ENCODE assay signal across 13 mouse cellular contexts in genomic region chrX:10720391-10720790, GRCm38 (mm10). TPM values are rescaled to one million over a fixed set of nuclear protein-coding genes. Genes with fewer than 3 reads are reported as not detected.
DNase-seq lines count a peak whose midpoint lies in the region; ATAC-seq and TF ChIP-seq lines count a peak whose summit lies in the region.
"Had no signal": no experiment of that assay in that cellular context is flagged by ENCODE, and none has a peak within 500 bp of the region (broad histone marks: within the 10 kb centered on the region; RNA-seq: fewer than 3 reads in every experiment).

No protein-coding gene starts in this region.

- H3K4me1 ChIP-seq in intestine, embryonic 14.5 days (replicated peaks; ENCODE audit: control insufficient read depth, insufficient read depth, low read length), result no peaks in the 10 kb centered on the region
- H3K4me1 ChIP-seq in intestine, postnatal 0 days (replicated peaks; ENCODE audit: control insufficient read depth, insufficient read depth, low read length), result no peaks in the 10 kb centered on the region
- peaks cover 10% of the 10 kb centered on the region for H3K4me1 ChIP-seq in bone marrow macrophage, adult 2 months (ENCODE audit: control insufficient read depth, insufficient read depth, low read length)
- peaks cover 9% of the 10 kb centered on the region; the same call in 1 of the 2 replicates for H3K4me1 ChIP-seq in hindbrain, embryonic 15.5 days (replicated peaks)
- peaks cover 4% of the 10 kb centered on the region; the same call in 1 of the 2 replicates for H3K4me1 ChIP-seq in midbrain, embryonic 16.5 days (ENCODE audit: control insufficient read depth, insufficient read depth, low read length)

- 21% methylated on average over 6 of the region's 6 CpGs for WGBS in intestine, embryonic 14.5 days
- WGBS in intestine, postnatal 0 days, result 36% methylated on average over 6 of the region's 6 CpGs
- WGBS in hindbrain, embryonic 15.5 days, result 26% methylated on average over 6 of the region's 6 CpGs
- WGBS in midbrain, embryonic 16.5 days, result 38% methylated on average over 6 of the region's 6 CpGs

- H3K4me3 ChIP-seq in intestine, embryonic 14.5 days (ENCODE audit: low read depth, low read length), result no peak overlapping the region
- no peak overlapping the region for H3K4me3 ChIP-seq in intestine, postnatal 0 days (ENCODE audit: low read depth, low read length)
- H3K4me3 ChIP-seq in bone marrow macrophage, adult 2 months (ENCODE audit: insufficient read depth, low read length), result no peak overlapping the region
- H3K4me3 ChIP-seq in hindbrain, embryonic 15.5 days, result peak overlapping the region; percentile 59; the same call in 1 of the 2 replicates
- H3K4me3 ChIP-seq in midbrain, embryonic 16.5 days (ENCODE audit: low read depth, low read length), result no peak overlapping the region

- TF ChIP-seq CTCF in intestine, postnatal 0 days (IDR thresholded peaks at IDR 0.05; ENCODE audit: low read depth), result no peak
- no peak for TF ChIP-seq CTCF in bone marrow macrophage, adult 2 months (IDR thresholded peaks at IDR 0.05; ENCODE audit: low read depth, low read length)

- no peak overlapping the region for H3K27ac ChIP-seq in intestine, embryonic 14.5 days (ENCODE audit: low read depth)
- H3K27ac ChIP-seq in intestine, postnatal 0 days (ENCODE audit: low read depth, low read length), result no peak overlapping the region
- H3K27ac ChIP-seq in bone marrow macrophage, adult 2 months (ENCODE audit: insufficient read depth, low read depth, low read length), result peak overlapping the region; percentile 6; the same call in 1 of the 2 replicates
- no peak overlapping the region for H3K27ac ChIP-seq in hindbrain, embryonic 15.5 days (replicated peaks)
- H3K27ac ChIP-seq in midbrain, embryonic 16.5 days (ENCODE audit: low read length), result no peak overlapping the region

- H3K27me3 ChIP-seq in intestine, embryonic 14.5 days (replicated peaks; ENCODE audit: control insufficient read depth, insufficient read depth, low read length), result 0 out of 2 replicates have a peak, but pooled peaks cover 3% of the 10 kb centered on the region
- no peaks in the 10 kb centered on the region for H3K27me3 ChIP-seq in intestine, postnatal 0 days (replicated peaks; ENCODE audit: control insufficient read depth, insufficient read depth, low read length)
- no peaks in the 10 kb centered on the region for H3K27me3 ChIP-seq in hindbrain, embryonic 15.5 days
- H3K27me3 ChIP-seq in midbrain, embryonic 16.5 days (ENCODE audit: control insufficient read depth, insufficient read depth, low read depth, low read length), result no peaks in the 10 kb centered on the region

- no peak for DNase-seq in intestine, embryonic 14.5 days (ENCODE audit: low spot score)
- no peak for DNase-seq in layer of hippocampus, postnatal 36 days
- DNase-seq in embryo, embryonic 9.5 days (ENCODE audit: extremely low spot score), result no peak
- no peak for DNase-seq in left cerebral cortex, adult 9 months (ENCODE audit: low spot score in 2 of 2)
- DNase-seq: cerebellum, postnatal 25 days; gastrocnemius, postnatal 10 days; heart, postnatal 14 days; right cerebral cortex, postnatal 14 days had no signal

- no peak for ATAC-seq in intestine, embryonic 14.5 days (replicated peaks; ENCODE audit: low FRiP score, low TSS enrichment, low read depth)
- no peak for ATAC-seq in intestine, postnatal 0 days
- no peak for ATAC-seq in hindbrain, embryonic 15.5 days (ENCODE audit: low FRiP score, low read depth)
- no peak for ATAC-seq in midbrain, embryonic 16.5 days
- ATAC-seq: CD4-positive, CD25-positive, alpha-beta regulatory T cell, adult 4 months had no signal

- H3K4me2 ChIP-seq in intestine, embryonic 14.5 days (ENCODE audit: low read length), result peak overlapping the region; percentile 56; the same call in 1 of the 2 replicates
- no peak overlapping the region for H3K4me2 ChIP-seq in intestine, postnatal 0 days (replicated peaks; ENCODE audit: low read depth)
- H3K4me2 ChIP-seq in hindbrain, embryonic 15.5 days, result peak overlapping the region; percentile 62
- peak overlapping the region; percentile 35 for H3K4me2 ChIP-seq in midbrain, embryonic 16.5 days (ENCODE audit: low read length)

- H3K9me3 ChIP-seq in intestine, embryonic 14.5 days (ENCODE audit: control insufficient read depth, low read length), result no peaks in the 10 kb centered on the region
- no peaks in the 10 kb centered on the region for H3K9me3 ChIP-seq in intestine, postnatal 0 days (ENCODE audit: control insufficient read depth)
- H3K9me3 ChIP-seq in hindbrain, embryonic 15.5 days, result no peaks in the 10 kb centered on the region
- H3K9me3 ChIP-seq in midbrain, embryonic 16.5 days (replicated peaks; ENCODE audit: control insufficient read depth, low read length, poor library complexity, severe bottlenecking), result no peaks in the 10 kb centered on the region

- no peak overlapping the region for H3K9ac ChIP-seq in intestine, embryonic 14.5 days (ENCODE audit: low read length)
- H3K9ac ChIP-seq in intestine, postnatal 0 days (ENCODE audit: low read depth, low read length), result no peak overlapping the region
- H3K9ac ChIP-seq in hindbrain, embryonic 15.5 days, result no peak overlapping the region; the same call in 1 of the 2 replicates
- no peak overlapping the region for H3K9ac ChIP-seq in midbrain, embryonic 16.5 days (ENCODE audit: low read depth, low read length)

- no peaks in the 10 kb centered on the region for H3K36me3 ChIP-seq in intestine, embryonic 14.5 days (ENCODE audit: control insufficient read depth, insufficient read depth, low read length)
- no peaks in the 10 kb centered on the region for H3K36me3 ChIP-seq in intestine, postnatal 0 days (ENCODE audit: control insufficient read depth, insufficient read depth)
- H3K36me3 ChIP-seq in hindbrain, embryonic 15.5 days, result no peaks in the 10 kb centered on the region
- H3K36me3 ChIP-seq in midbrain, embryonic 16.5 days (ENCODE audit: control insufficient read depth, insufficient read depth, low read length), result no peaks in the 10 kb centered on the region

- no peak for TF ChIP-seq POLR2A in bone marrow macrophage, adult 2 months (IDR thresholded peaks at IDR 0.05; ENCODE audit: borderline replicate concordance, low read depth, low read length)

RNA-seq across cellular contexts. Expression of gene Mid1ip1, which starts 5.6 kb away (rescaled TPM):
- 72.8 and 79.8 TPM in 2 replicates for polyA plus RNA-seq in intestine, embryonic 14.5 days (2014; fragmentation: Nextera tagmentation; extraction: Ambion mirVana)
- 32.6 and 34.9 TPM in 2 replicates for polyA plus RNA-seq in intestine, postnatal 0 days (2015; fragmentation: Nextera tagmentation; extraction: Ambion mirVana)
- polyA plus RNA-seq in bone marrow macrophage, adult 2 months (2012; ENCODE audit: insufficient read depth, insufficient read length, missing spikeins), result 68.9 and 69.5 TPM in 2 replicates
- 118 and 122 TPM in 2 replicates for polyA plus RNA-seq in hindbrain, embryonic 15.5 days (2015; fragmentation: Nextera tagmentation; extraction: Ambion mirVana)
- polyA plus RNA-seq in midbrain, embryonic 16.5 days (2015; fragmentation: Nextera tagmentation; extraction: Ambion mirVana), result 98.4 and 109 TPM in 2 replicates
- 10 to 100 TPM; 85.9 to 87.8 TPM for total RNA-seq in layer of hippocampus, postnatal 36 days (2021)
